Mouse (Mus musculus): ENCODE results near the gene Gprin2.

The Gprin2 gene

GRCm38 (mm10) chr14:34201231-34202035 is at the start of gene Gprin2:
Gprin2 (minus strand) TSS chr14:34201653.
- no peak for DNase-seq (ENCODE audit: low read depth, low spot score)

DNA sequence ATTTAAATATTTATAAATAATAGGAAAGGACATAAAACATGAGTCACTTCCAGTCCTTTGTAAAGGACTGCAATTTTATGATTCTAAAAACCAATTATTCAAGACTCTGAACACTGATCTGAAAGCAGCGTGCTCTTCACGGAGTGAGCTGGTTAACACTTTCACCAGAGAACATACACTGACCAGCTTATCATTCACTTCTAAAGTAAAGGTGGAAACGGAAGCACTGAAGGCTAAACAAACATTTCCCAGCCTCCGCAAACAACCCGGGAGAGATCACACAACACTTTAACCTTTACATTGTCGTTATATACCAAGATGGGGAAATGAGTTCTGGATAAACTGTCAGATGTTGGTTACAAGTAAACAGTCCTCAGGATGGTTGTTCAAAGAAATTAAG is 39.2 kb upstream of the Gprin2 start:
- DNase-seq (ENCODE audit: low read depth, low spot score), result no peak

GRCm38 (mm10) chr14:34240263-34240662 is 38.8 kb upstream of the Gprin2 start:
- no peak for DNase-seq (ENCODE audit: low read depth, low spot score)

DNA sequence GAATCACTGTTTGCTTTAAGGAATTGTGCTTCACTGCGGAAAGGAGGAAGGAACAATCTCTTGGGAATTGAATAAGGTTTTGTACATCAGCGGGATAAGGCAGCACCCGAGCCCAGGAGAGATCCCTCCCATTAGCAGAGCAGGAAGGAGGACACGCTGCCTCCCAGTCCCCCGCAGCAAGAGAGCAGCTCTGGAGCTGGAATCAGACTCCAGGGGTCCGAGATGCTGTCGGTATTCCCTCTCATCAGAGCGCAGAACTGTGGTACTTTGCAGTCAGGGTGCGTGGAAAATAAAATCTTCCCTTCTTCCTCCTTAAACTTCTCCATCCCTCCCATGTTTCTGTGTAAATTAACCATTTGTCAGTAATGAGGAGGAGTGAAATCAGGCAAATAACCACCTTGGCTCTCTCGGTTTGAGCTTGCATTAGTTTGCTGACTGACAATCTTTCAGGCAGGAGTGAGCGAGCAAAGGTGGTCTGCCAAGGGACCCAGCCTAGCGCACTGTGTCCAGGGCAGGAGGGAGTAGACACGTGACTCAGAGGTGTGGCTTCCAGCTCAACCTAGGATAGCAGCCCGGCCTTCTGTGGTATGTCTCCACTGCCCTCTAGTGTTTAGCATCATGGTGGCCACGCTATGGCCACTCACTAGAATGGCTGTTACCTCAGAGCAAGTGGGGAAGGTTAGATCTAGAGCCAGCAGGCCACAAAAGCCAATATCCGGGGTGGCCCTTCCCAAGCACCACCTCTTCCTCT is 33.4 kb upstream of the Gprin2 start:
- peak; percentile 7 for DNase-seq (ENCODE audit: low read depth, low spot score)

DNA sequence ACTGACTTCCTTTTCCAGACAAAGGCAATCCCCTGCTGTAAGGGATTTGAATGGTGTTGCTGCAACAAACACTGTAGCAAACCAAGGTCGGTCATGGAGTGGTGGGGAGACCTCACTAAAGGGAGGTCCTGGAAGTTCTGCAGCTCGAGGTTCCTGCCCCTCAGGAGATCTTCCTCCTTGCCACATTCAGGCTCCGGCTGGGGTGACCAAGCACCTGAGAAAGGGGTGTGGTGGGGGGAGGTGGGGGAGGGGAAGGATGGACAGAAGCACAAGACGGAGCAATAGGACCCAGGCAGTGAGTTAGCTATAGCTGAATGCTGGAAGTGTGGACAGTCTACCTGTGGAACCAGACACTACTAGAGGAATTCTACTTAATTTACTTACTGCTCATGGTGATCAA is 32.4 kb upstream of the Gprin2 start:
- DNase-seq (ENCODE audit: low read depth, low spot score), result no peak

DNA sequence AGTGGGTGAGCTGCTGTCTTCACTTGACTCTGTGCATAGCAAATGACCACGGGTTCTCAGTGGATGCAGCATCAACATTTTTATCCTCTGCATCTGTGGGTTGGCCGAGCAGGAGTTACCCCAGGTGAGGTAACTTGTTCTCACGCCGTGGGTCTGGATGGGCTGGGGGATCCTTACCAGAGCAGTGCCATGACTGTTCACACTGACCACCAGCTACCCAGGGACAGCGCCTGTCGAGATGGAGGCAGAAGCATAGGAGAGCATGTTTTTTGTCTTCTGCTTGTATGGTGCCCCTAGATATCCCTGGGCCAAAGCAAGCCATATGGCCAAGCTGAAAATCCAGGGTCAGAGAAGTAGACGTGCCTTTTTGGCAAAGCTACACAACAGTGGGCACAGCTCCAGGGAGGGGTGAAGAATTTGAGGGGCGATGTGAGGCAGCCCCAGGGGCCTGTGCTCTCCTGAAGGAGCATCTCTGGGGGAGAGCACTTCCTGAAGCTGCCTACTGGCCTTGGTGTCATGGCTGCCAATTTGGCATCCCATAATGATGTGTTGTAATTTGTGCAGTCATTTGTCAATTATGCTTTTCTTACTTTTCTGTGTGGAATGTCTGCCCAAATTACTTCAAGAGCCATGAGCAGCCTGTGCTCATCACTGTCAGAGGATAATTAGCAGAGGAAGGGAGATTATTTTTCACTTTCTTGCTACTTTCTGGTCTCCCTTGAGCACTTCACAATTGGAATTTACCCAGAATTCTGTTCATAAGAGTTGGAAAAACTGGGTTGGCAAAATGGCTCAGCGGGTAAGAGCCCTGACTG is 31.6 kb upstream of the Gprin2 start:
- no peak for DNase-seq (ENCODE audit: low read depth, low spot score)

GRCm38 (mm10) chr14:34232340-34232739 is 30.9 kb upstream of the Gprin2 start:
- DNase-seq (ENCODE audit: low read depth, low spot score), result no peak

GRCm38 (mm10) chr14:34228830-34229506 is 27.5 kb upstream of the Gprin2 start:
- DNase-seq (ENCODE audit: low read depth, low spot score), result no peak

DNA sequence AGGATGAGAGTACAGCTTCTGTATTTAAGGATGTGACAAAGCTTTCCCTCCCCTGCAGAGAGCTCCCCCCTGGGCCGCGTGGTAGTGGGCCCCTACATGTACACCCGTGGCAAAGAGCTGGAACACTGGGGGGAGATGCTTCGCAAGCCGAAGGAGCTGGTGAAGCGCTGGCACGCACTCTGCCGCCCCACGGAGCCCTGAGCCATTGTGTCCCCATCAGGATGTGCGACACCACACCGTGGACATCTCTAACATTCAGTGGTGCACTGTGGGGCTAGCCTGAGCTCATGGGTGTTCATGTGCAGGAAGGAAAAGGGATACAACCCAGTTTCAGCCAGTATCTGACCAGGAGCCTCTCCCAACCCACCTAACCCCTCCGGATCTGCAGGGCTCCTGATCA is 26.5 kb upstream of the Gprin2 start:
- DNase-seq (ENCODE audit: low read depth, low spot score), result no peak

GRCm38 (mm10) chr14:34226566-34226965 is 25.1 kb upstream of the Gprin2 start:
- no peak for DNase-seq (ENCODE audit: low read depth, low spot score)

GRCm38 (mm10) chr14:34225986-34226385 is 24.5 kb upstream of the Gprin2 start:
- DNase-seq (ENCODE audit: low read depth, low spot score), result no peak

- no peak for DNase-seq (ENCODE audit: low read depth, low spot score)
These were observed 22.0 kb upstream of the Gprin2 start for GRCm38 (mm10) chr14:34223362-34223898.

GRCm38 (mm10) chr14:34221416-34222077 is 20.1 kb upstream of the Gprin2 start:
- DNase-seq (ENCODE audit: low read depth, low spot score), result no peak

DNA sequence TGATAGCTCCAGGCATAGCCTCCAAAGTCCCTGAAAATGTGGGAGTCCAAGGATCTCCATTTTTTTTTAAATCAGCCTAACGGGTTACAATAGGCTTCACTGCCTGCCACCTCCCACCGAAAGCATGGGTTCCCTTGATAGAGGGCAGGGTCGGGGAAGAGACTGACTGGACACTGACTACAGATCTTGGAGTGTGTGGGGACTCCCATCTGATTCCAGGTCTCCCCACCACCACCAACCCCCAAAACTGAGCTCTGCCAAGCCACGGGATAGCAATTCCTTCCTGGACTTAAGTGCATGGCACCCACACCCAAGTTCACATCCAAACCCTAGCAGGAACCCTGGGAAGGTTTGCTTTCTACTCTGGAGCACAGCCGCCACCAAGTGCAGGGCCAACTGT is 19.0 kb upstream of the Gprin2 start:
- no peak for DNase-seq (ENCODE audit: low read depth, low spot score)

DNA sequence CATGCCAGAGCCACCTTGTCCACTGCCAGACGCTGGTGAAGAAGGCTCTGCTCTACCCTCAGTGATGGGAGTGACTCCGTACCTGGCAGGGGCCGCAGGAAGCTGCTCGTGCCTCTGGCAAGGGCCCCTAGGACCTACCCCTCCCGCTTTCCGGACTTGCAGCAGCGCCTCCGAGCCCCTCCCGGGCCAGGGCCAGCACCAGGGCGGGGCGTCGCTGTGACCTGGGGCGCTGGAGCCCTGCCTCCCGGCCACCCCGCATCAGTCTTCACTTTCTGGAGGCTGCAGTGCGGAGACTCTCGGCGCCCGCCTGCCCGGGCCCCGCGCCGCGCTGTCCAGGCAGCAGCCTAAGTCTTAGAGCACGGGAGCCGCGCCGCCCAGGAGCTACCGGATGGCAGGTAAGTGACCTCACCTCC is 18.3 kb upstream of the Gprin2 start:
- no peak for DNase-seq (ENCODE audit: low read depth, low spot score)

GRCm38 (mm10) chr14:34219295-34219694 is 17.8 kb upstream of the Gprin2 start, which contains the start of gene Syt15:
Syt15 (plus strand) TSS chr14:34219595.
- DNase-seq (ENCODE audit: low read depth, low spot score), result no peak

DNA sequence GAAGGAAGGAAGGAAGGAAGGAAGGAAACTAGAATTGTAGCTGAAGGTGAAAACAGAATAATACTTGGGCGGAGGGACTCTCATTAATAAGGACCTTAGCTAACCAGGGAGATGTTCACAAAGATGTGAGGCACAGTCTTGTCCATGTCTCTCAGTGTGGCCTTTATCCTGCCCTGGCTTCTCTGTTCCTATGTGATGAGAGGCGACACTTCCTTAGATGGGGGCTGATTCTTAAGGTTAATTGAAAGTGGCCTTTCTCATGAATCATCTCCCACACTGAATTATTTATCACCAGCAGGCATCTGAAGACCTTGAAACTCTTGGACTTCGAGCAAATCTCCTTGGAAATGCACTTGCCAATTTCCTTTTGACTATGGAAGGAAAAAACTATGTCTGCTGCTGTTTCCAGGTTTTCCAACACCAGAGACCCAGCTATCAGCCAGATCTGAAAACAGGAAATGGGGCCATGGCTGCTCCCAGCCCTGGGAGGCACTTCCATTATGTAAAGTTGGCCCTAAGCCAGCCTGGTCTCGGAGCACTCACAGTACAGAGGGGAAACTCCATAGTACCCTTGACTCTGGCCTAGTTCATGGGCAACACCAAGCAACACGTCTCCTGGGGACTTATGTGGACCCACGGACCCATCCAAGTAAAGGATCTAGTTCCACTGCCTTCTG is 14.1 kb upstream of the Gprin2 start:
- DNase-seq (ENCODE audit: low read depth, low spot score), result no peak

DNA sequence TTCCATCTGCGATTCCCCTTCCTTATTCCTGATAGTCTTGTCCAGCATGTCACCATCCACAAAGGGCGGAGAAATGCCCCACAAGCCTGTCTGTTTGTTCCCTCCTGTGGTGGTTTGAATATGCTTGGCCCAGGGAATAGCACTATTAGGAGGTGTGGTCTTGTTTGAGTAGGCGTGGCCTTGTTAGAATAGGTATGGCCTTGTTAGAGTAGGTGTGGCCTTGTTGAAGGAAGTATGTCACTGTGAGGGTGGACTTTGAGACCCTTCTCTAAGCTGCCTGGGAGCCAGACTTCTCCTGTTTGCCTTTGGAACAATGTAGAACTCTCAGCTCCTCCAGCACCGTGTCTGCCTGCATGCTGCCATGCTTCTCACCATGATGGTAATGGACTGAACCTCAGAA is 8.5 kb upstream of the Gprin2 start:
- DNase-seq (ENCODE audit: low read depth, low spot score), result no peak

GRCm38 (mm10) chr14:34209080-34209479 is 7.6 kb upstream of the Gprin2 start:
- DNase-seq (ENCODE audit: low read depth, low spot score), result no peak

- DNase-seq (ENCODE audit: low read depth, low spot score), result no peak
These were observed 7.2 kb upstream of the Gprin2 start for GRCm38 (mm10) chr14:34208651-34209050.
